Mouse (Mus musculus): ENCODE measurements around the gene Cemip.
A peak's percentile ranks its signal among the peaks of the same experiment; 100 is the strongest.

The Cemip gene

DNA sequence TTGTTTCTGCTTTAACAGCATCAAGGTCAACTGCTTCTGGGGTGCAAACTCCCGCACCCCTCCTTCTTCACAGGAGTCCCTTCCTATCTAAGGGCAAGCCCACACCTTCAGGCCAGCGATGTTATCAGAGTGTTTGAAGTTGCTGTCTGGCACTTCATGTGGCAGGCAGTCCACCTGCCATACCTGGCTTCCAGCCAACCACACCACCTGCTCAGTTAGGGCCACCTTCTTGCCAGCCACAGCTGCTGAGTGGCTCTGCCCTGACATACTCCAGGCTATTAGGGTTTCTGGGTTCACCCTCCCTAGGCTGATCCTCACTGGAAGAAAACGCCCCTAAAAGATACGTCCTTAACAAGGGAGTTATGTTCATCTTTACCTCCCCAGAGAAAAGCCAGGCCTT, 60.2 kb downstream of the Cemip start:
- DNase-seq, result peak; percentile 11

DNA sequence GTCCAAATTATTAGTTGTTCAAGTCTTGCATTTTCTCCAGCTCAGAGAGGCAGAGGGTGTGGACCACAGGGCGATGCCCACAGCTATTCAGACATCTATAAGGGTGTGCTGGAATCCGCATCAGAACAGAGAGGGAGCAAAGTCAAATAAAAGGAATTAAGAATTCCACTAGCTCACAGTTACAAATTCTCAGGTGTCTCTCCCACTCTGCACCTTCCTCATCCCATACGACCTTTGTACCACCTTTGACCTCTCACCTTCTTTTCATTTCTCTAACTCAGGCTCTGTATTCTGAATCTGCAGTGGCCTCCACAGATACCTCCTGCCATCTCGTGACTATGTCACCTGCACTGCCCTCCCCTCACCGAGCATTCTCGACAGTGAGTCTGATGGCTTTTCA, 62.8 kb downstream of the Cemip start:
- DNase-seq, result no peak

DNA sequence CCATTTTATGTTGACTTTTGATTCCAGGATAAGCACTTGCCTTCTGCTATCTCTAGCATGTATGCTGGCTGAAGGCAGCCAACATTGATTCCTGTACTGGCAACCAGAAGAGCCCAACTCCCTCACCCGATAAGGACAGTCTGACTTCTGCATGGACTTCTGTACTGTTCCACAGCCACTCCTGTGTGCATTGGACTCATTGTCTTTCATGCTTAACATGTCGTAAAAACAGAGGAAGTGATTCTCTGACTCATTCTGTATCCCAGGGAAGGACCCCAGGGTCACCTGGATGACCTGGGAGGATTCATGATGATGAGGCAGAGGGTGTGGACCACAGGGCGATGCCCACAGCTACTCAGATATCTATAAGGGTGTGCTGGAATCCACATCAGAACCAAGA, 63.8 kb downstream of the Cemip start:
- DNase-seq, result no peak

DNA sequence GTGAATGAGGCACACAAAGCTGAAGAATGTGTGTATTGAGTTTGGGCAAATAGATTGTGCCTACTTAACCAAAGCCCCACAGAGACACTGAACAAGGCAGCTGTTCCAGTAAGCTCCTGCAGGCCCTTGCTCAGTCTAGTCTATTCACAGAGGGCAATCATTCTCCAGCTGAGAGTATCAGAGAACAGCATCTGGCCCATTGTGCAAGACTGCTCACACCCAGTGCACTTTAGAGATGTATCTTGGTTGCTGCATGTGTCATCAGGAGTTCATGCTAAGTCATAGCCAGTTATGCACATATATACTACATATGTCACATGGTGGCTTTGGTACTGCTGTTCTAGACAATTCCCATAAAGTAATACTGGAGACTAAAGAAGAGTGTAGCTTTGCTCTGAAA, 66.9 kb downstream of the Cemip start:
- no peak for DNase-seq

DNA sequence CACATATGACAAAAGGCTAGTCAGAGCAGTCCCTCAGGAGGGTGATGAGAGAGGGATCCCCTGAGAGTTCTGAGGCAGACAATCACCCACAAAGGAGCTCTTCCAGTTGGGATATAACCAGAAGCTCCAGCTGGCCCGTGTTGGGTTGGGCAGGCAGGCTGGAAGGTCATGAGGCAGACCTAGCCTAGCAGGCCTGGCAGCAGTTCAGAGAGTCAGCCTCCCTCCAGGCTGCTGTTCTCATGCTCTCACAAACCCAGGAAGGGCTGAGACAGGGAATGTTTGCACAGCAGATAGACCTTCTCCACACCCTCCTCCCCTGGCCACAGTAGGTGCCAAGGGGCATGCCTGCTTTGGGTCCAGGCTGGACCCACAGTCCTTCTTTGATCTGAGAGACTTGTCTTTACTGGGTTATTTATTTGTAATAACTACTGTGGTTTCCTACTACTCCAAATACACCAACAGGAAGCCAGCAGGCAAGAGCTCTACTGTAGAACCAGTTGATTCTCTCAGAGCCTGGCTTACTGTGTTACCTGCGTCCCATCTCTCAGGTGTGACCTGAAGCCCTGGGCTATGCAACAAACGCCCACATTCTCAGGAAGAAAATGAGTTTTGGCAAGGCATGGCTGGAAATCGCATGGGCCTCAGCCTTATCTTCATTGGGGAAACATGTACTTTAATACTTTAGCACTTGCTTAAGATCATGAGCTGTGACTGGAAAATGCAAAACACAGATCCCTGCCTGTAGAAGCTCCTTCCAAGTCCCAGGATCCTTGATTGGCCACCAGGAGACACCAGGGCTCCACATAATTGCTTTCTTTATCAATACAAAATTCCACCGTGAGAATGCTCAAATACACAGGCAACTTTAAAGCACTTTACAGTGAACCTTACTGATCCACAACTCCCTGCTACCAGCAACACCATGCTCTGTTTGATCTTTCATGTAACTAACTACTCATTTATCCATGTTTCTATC, 67.7 kb downstream of the Cemip start:
- DNase-seq, result peak; percentile 82

DNA sequence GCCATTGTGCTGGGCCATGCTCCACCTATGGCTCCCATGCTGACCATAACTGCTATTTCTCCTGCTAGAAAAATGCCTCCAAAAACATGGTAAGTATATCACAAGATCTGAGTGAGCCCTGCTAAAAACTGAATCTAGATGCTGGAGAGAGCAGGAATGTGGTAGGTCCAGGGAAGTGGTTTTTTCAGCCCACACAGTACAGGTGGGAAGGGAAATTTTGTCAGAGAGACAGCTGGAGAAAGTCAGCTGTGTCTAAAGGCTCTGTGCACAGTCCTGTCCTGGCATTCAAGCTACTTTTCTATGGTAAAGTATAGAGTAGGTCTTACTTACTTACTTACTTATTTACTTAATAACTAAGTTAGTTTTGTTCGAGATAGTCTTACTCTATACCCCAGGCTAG, 71.3 kb downstream of the Cemip start:
- no peak for DNase-seq

DNA sequence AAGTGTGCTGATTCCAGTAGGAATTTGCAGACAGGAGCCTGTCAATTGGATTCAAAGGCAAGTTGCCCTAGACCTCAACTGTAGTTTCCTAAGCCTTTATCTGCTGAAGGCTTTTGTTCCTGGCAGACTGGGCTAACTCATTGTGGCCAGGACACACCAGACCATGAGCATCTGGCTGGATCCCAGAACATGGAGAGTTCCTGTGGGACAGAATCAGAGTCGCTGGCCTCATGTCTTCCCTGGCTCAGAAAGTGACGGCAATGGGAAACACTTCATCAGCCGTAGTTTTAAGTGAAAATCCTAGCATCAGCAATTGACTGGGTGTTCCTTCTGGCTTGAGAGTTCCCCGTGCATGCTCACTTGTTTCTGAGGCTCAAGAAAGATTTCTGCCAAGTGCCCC, 72.6 kb downstream of the Cemip start:
- peak; percentile 64 for DNase-seq

DNA sequence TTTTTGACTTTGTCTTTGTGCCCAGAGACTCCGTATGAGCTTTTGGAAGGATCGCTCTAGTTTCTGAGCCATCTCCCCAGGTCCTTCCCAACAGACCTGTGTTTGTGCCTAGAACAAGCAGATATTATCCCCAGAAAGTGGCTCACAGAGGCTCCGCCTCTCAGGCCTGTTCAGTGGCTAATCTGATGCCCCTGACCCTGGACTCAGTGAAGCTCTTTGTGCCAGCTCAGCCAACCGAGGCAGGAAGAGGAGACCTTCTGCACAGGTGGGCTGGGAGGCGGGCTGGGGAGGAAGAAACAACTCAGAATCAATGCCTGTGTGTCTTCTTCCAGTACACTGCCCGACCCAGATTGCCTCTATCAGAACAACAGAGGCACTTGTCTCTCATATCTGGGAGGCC, 81.9 kb downstream of the Cemip start:
- DNase-seq, result no peak

DNA sequence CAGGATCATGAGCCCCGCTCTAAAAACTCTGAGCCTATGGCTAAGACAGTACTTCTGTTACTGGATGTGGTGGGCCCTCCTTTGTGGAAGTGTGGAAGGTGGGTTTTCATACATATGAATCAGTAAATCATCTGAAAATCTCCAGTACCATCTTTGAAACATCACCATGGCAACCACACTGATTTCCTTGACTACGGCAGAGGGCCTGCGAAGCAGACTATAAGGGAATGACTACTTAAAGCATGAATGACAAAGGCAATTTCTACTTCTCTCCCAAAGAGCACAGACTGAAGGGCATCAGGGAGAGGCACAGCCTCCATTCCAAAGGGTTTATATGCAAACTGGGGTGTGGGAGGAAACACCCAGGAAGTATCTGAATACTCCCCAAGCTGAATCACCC, 84.8 kb downstream of the Cemip start:
- DNase-seq, result no peak

DNA sequence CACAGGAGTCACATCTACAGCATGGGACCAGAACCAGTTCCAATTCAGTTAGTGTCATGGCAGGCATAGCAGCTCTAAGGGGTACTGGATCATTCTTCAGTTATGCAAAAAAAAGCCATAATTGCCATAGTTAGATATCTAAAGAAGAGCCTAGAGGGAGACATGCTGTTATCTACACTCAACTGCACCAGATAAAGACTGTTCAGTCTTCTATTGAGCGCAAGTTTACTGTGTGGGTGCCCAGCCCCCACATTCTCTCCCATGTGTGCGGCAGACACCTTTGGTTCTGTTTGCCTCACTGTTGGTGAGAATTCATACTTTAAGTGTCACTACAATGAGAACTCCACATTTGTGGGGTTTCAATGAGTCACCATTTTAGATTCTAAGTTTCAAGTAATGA, 85.6 kb downstream of the Cemip start:
- DNase-seq, result no peak

DNA sequence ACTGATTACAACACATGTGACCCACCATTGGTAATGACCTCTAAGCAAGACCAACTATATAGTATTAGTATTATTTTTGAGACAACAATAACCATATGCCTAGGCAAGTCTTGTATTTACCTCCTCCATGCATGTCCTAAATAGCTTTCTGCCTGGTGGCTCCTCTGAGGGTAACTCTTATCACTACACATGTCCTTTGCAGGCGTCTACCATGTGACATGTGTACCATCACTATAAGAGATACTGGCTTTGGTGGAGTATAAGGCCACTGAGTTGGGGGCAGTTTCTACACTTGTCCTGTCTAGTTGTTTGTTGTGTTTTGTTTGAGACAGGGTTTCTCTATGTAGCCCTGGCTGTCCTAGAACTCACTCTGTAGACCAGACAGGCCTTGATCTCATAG, 86.7 kb downstream of the Cemip start:
- DNase-seq, result no peak

DNA sequence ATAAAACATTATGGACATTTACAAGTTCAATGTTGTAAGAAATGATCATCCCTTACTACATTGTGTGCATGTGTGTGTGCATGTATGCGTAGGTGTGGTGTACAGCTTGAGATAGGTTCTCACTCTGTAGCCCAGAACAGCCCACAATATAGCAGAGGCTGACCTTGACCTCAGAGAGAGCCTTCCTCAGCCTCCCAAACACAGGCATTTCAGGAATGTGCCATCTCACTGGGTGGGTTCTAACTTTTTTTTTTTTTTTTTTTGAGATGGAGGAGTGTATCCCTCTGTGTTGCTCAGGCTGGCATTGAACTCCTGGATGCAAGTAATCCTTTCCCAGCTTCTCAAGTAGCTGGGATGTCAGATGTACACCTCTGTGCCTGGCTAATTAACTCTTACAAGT, 92.0 kb downstream of the Cemip start:
- no peak for DNase-seq

DNA sequence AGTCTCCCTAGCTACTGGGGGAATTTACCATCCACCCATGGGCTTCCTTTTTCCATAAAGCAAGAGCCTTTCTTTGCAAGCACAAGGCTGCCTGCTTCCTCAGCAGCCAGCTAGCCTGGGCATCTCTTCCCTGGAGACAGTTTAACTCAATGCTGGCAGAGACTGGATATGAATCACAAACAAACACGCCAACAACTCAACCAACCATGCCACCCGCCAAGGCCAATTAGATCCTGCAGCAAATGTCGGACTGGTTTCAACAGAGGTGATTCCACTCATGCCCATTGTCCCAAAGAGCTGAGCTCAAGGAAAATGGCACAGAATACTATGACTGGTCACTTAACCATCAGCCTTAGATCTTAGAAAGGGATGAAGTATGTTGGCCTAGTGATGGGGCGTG, 97.0 kb downstream of the Cemip start:
- DNase-seq, result no peak

DNA sequence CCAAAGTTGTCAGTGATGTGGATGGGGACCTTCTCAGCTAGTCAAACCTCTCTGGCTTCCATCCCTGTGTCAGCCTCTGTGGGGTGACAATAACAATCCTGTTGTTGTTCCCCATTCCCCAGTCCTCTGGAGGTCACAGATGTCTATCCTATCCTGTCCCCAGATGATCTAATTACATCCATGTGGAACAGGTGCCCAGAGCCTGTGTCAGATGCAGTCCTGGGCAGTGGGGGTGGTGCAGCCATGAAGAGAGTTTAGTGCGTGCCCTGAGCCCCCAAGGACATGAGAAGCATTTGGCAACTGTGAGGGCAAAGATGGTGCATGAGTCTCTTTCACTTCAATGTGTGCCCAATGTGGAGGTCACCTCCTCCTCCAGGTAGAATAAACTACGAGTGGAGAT, 100.6 kb downstream of the Cemip start:
- DNase-seq, result no peak

DNA sequence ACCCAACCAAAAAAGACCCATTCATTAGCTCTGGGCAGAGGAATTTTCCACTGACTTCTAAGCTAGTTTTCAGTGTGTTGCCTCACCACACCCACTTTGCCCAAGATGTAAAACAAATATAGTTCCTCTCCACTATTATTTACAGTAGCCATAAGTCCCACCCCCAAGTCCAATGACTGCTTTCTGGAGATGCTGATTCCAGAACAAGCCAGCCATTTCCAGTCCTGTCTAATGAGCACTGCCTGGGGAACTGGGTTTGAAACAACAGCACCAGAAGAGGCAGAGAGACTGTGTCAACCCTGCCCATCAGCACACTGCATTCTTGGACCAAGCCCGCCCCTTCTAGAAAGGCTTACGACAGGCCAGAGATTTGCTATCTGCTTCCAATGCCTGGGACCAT, 103.7 kb downstream of the Cemip start:
- DNase-seq, result peak; percentile 10

DNA sequence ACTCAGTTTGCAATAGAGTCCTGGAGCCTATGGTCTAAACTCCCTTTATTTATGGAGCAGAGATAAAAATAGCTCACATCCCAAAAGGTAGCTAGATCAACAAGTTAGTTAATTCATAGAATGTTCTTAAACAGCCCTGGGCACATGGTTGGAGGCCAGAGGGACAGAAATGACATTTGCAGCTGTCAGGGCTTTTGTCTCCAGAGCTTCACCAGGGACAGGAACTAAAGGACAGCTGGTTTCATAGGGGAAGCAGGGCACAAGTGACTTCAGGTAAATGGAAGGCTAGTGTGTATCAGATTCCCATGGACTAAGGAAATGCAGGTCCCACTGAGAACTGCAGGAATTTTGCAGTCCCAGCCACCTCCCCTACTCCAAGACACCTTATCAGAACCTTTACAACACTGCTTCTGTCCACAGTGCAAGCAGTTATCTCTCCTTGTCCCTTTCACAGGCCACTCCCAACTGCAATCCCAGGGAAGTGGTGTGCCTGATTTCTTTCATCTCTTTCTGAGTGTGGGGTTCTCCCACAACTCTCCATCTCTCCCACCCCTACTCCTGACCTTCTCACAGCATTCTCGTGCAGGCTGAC, 107.3 kb downstream of the Cemip start:
- no peak for DNase-seq

DNA sequence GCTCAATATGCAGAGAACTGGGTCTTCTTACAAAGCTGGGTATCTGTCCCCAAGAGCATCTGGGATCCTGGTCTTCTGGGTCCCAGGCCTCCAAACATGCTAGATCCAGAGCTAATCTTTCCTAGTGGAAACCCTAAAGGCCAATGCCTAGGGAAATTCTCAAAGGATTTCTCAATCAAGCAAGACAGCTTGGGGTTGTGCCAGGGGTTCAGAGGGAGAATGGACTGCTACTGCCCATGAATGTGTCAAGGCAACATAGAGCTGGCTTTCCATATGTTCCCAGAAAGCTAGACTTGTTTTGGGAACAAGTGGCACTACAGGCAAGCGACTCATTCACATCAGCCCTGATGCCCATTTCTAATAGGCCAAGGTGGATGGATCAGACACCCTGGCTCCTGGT, 107.9 kb downstream of the Cemip start:
- DNase-seq, result peak; percentile 13

DNA sequence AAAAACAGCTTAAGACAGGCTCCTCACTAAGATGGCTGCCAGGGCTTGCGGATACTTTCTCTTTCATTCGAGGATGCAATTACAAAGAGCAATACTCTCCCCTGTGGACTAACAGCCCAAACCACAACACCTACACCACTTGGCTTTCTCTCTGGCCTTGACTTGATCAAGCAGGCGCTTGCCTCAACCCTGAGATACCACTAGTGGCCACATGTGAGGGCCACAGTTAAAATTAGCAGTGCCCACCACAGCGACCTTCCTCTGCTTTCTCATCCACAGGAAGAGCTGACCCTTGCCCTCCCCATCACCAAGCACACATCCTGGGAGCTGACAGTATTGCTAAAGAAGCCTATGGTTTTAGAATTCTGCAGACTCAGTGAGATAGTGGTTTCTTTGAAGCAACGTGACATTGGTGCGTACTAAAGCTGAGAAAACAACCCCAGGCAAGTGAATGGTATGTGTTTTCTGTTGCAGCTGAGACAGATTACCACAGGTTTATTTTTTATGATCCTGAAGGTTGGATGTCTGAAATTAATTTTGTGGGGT, 109.8 kb downstream of the Cemip start:
- no peak for DNase-seq

DNA sequence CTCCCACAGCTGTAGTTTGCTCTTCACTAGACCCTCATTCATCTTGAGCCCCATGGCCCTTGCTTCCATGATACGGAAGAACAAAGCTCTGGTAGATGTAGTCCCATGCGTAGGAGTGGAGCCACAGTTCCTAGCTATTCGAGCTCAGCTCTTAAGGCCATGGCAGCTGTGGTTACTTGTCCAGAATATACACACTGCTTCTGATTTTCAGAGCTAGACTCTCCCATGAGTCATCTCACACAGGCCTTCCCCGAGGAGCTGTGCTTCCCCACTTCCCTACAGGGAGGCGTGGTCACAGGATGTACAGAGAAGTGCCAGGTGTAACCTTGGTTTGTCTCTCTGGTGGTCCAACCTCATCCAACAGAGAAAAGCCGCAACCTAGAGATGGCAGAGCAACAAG, 111.0 kb downstream of the Cemip start:
- DNase-seq, result no peak

DNA sequence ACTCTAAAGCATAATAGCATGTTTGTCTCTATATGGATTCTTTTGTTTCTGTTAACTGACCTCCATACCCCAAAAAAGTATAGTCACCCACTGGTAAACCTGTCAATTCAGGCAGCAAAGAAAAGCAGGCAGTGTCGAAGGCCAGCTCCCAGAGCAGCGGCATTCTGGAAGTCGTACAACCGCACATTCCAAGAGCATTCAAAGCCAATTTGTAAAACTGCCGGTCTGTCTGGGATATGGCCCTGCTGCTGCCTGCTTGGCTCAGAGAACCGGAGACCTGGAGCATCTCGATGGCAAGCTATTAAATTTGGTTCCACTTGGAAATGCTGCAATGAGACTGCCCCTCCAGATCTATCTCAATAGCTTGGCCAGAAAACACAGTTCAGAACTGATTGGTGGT, 113.8 kb downstream of the Cemip start:
- DNase-seq, result peak; percentile 49

DNA sequence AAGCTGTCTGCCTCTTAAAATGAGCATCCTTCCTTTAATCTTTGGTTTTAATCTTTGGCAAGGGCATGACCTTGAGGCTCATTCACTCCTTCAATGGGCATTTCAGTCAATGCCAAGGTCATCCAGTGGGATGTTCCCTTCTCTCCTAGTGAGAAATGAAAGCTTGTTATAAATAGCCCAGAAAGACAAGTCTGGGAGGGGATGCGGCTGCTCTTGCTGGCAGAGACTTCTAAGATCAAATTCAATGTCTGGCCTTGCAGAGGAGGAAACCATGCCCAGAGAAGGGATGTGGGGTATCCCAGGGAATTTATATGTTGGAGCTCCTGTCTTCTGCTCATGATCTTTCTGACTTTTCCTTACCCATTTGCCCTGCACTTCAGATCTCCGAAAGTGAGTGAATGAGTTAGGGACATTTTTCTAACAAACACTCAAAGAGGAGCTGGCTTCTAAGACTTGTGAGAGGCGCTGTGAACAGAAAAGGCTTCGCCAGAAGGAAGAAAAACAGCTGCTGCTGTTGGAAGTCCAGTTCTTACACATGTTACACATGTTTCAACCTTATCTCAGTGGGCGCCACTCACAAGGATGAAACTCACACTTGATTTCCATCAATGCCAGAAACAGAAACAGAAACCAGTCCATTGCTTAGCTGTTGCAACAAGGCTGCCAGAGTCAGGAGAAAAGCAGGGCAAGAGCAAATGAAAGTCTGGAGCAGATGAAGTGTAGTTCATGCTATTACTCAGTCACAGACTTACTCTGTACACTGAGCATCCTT, 120.1 kb downstream of the Cemip start:
- peak; percentile 65 for DNase-seq

DNA sequence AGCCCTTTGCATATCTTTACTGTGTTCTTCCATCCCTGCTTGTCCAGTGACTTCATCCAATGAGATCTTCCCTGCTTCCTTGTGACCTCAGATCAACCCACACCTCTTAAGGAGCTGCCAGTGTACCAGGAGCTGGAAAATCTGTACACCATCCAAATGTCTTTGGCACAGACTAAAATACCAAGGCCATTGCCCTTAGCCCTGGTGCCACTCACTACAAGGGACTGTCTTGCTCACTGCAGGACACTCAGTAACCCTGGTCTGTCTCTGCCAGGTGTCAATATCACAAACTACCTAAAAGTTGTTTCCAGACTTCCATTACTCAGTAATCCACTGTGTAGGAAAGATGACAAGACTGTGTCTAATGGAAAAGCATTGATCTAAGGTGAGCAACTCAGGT, 121.1 kb downstream of the Cemip start:
- DNase-seq, result no peak

DNA sequence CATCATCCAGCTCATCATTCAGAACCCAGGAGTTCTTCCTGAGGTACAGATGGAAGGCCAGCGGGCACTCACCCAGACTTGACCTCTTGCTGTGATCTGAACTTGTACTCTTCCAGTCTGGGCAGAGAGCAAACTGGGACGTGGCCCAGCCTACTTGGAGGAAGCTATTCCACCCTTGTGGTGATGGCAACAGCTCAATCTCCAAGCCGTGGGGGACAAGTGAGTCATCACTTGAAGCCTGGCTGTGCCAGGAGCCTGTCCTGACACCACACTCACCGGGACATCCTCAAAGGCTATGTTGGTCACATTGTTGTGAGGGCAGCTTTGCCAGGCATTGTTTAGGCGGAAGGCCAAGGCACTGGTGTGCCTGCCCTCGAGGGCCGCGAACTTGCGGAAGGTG, 133.8 kb downstream of the Cemip start:
- peak; percentile 15 for DNase-seq

DNA sequence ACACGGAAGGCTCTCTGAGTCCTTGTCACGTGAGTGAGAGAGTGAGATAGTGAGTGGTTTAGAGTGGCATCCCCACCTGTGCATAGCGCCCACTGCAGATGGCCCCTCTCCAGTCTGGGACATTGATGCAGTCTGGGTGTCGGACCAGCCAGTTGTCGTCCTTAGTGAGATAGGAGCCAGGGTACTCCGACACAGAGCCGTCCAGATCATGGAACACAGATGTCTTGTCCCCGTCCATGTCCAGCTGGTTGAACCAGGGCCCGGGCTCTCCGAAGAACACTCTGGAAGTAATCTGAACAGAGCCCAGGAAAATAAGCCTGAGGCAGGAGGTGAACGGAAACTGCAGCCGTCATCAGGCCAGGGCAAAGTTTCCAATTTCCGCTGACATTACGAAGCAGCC, 135.0 kb downstream of the Cemip start:
- DNase-seq, result no peak

All from lung, postnatal 36 days (tissue).